Mouse (Mus musculus) liver, embryonic 14.5 days (tissue): ENCODE results near the gene Hectd1. TPM values are rescaled to one million over a fixed set of nuclear protein-coding genes. Genes with fewer than 3 reads are reported as not detected.

ENCODE experiments used
- ATAC-seq: fragments of 200-750 bp; cut with Nextera tagmentation; 2 replicates; pipeline ENCODE4 v1.8.0; 2017; ENCODE audit warnings: moderate number of reproducible peaks, mild to moderate bottlenecking, moderate library complexity; ENCODE audit not compliant: insufficient read depth
- DNase-seq, 3 experiments: peaks; one replicate each; pipeline ENCODE4 v3.0.0-alpha.2; 2012 to 2013; ENCODE audit warnings: low read depth in 3 of 3, low spot score in 3 of 3
- H3K27ac ChIP-seq: fragments of 300-500 bp; sonication (generic); 2 replicates; pipeline ENCODE4 v1.5.1; 2014; ENCODE audit warnings: moderate library complexity, mild to moderate bottlenecking, control low read depth, inconsistent platforms
- H3K27me3 ChIP-seq: fragments of 300-500 bp; sonication (generic); 2 replicates; pipeline ENCODE4 v1.6.1; 2014; ENCODE audit warnings: mild to moderate bottlenecking, low read length, moderate library complexity; ENCODE audit not compliant: control insufficient read depth, insufficient read depth
- H3K36me3 ChIP-seq: fragments of 300-500 bp; sonication (generic); replicated peaks from 2 replicates; pipeline ENCODE4 v1.6.1; 2014; ENCODE audit warnings: low read depth; ENCODE audit not compliant: control insufficient read depth, insufficient read depth
- H3K4me1 ChIP-seq, 2 experiments: fragments of 200-500 bp in 1 of 2; fragments of 300-500 bp in 1 of 2; sonication (generic) in 1 of 2; replicated peaks; 2 replicates each; pipeline ENCODE4 v1.6.1; 2012 to 2014; ENCODE audit warnings: antibody characterized with exemption in 1 of 2, inconsistent platforms in 1 of 2, low read length in 1 of 2; ENCODE audit not compliant: control insufficient read depth in 2 of 2, insufficient read depth in 2 of 2
- H3K4me2 ChIP-seq: fragments of 300-500 bp; sonication (generic); 2 replicates; pipeline ENCODE4 v1.6.1; 2014; ENCODE audit warnings: low read depth, mild to moderate bottlenecking, control low read depth, moderate library complexity
- H3K4me3 ChIP-seq, 2 experiments: fragments of 200-500 bp in 1 of 2; fragments of 300-500 bp in 1 of 2; sonication (generic) in 1 of 2; 2 replicates each; pipeline ENCODE4 v1.5.1; 2012 to 2014; ENCODE audit warnings: low read depth in 2 of 2, low read length in 2 of 2, mild to moderate bottlenecking in 2 of 2, control low read depth in 1 of 2, inconsistent platforms in 1 of 2, moderate library complexity in 1 of 2; ENCODE audit not compliant: insufficient read depth in 1 of 2
- H3K9ac ChIP-seq: fragments of 300-500 bp; sonication (generic); replicated peaks from 2 replicates; pipeline ENCODE4 v1.6.1; 2014; ENCODE audit warnings: mild to moderate bottlenecking, control low read depth, moderate library complexity
- H3K9me3 ChIP-seq: fragments of 300-500 bp; sonication (generic); 2 replicates; pipeline ENCODE4 v1.6.1; 2016; ENCODE audit warnings: low read length, mixed read lengths; ENCODE audit not compliant: control insufficient read depth
- CTCF ChIP-seq: IDR thresholded peaks from 2 replicates; pipeline ENCODE4 v1.5.1; 2016; ENCODE audit warnings: antibody characterized with exemption, low read depth, control low read depth
- EP300 ChIP-seq: IDR thresholded peaks from 2 replicates; pipeline ENCODE4 v1.6.1; 2016; ENCODE audit warnings: antibody characterized with exemption, low read depth
- WGBS: fragments of 180-500 bp; shearing (Covaris S2); extraction: QIAGEN DNeasy Blood & Tissue Kit; methylation state at CpG from one replicate; pipeline ENCODE4 v1.1.7; 2014; ENCODE audit not compliant: insufficient replicate concordance; 5-methylcytosine and 5-hydroxymethylcytosine counted together
- polyA plus RNA-seq, 2 experiments: library from polyadenylated mRNA; depleted of rRNA in 1 of 2; stranded (reverse) in 1 of 2; unstranded in 1 of 2; fragments of >200 nt; fragmentation: Nextera tagmentation in 1 of 2; extraction: Ambion mirVana in 1 of 2; gene quantifications; 2 replicates each; pipeline versions ENCODE4 v1.2.1 to v1.2.3; 2012 to 2014

Gene Hectd1
- polyA plus RNA-seq, 2 experiments, result 22.1 to 22.3 TPM

- Histone ChIP-seq H3K4me3 (no peak overlapping the region), H3K27ac (no peak overlapping the region), H3K4me1 (no peaks in the 10 kb centered on the region), H3K36me3 (no peaks in the 10 kb centered on the region), H3K4me2 (no peak overlapping the region), H3K9ac (no peak overlapping the region), H3K27me3 (no peaks in the 10 kb centered on the region), H3K9me3 (no peaks in the 10 kb centered on the region)
- ATAC-seq (no peak), DNase-seq (no peak)
- TF ChIP-seq EP300 (no peak), CTCF (no peak)
- 86% methylated on average over 9 of the region's 9 CpGs for WGBS
These were observed 99.5 kb downstream of the Hectd1 start for GRCm38 (mm10) chr12:51729827-51730226.

GRCm38 (mm10) chr12:51729058-51729457 is 100.3 kb downstream of the Hectd1 start:
- H3K36me3 ChIP-seq, result no peaks in the 10 kb centered on the region
- no peak overlapping the region for H3K4me2 ChIP-seq
- H3K9me3 ChIP-seq, result no peaks in the 10 kb centered on the region
- H3K9ac ChIP-seq, result no peak overlapping the region
- DNase-seq, result no peak
- no peak for TF ChIP-seq EP300
- no peak for TF ChIP-seq CTCF
- H3K4me3 ChIP-seq, result no peak overlapping the region
- no peaks in the 10 kb centered on the region for H3K4me1 ChIP-seq
- no peak overlapping the region for H3K27ac ChIP-seq
- ATAC-seq, result no peak
- WGBS, result 45% methylated on average over 11 of the region's 11 CpGs
- no peaks in the 10 kb centered on the region for H3K27me3 ChIP-seq

- 70% methylated on average over 8 of the region's 8 CpGs for WGBS
These were observed 107.5 kb downstream of the Hectd1 start for GRCm38 (mm10) chr12:51721836-51722235.

GRCm38 (mm10) chr12:51718617-51719016 is 110.7 kb downstream of the Hectd1 start:
- no peaks in the 10 kb centered on the region for H3K27me3 ChIP-seq
- H3K9me3 ChIP-seq, result no peaks in the 10 kb centered on the region
- no peak overlapping the region for H3K4me3 ChIP-seq
- WGBS, result 71% methylated on average over 6 of the region's 6 CpGs
- ATAC-seq (no peak), DNase-seq (no peak)
- H3K36me3 ChIP-seq, result no peaks in the 10 kb centered on the region
- no peak for TF ChIP-seq EP300
- no peak for TF ChIP-seq CTCF
- no peak overlapping the region for H3K27ac ChIP-seq
- no peak overlapping the region for H3K9ac ChIP-seq
- H3K4me2 ChIP-seq, result no peak overlapping the region
- peaks cover 5 to 7% of the 10 kb centered on the region in 2 experiments for H3K4me1 ChIP-seq

More at GRCm38 (mm10) chr12:51721836-51722235, 107.5 kb downstream of the Hectd1 start:
- Histone ChIP-seq H3K9ac (no peak overlapping the region), H3K27me3 (no peaks in the 10 kb centered on the region), H3K4me3 (no peak overlapping the region), H3K4me1 (peaks cover 5 to 7% of the 10 kb centered on the region in 2 experiments), H3K36me3 (no peaks in the 10 kb centered on the region), H3K4me2 (no peak overlapping the region), H3K27ac (no peak overlapping the region), H3K9me3 (no peaks in the 10 kb centered on the region)
- ATAC-seq, result no peak
- no peak for TF ChIP-seq EP300
- no peak for TF ChIP-seq CTCF
- DNase-seq, result no peak

GRCm38 (mm10) chr12:51712685-51713084 is 116.7 kb downstream of the Hectd1 start:
- H3K4me1 ChIP-seq, result peaks cover 0 to 6% of the 10 kb centered on the region in 2 experiments; a peak in 3 of 4 replicates
- H3K9ac ChIP-seq, result no peak overlapping the region
- WGBS, result 53% methylated on average over 1 of the region's 1 CpGs
- H3K4me2 ChIP-seq, result no peak overlapping the region
- H3K27me3 ChIP-seq, result no peaks in the 10 kb centered on the region
- ATAC-seq (no peak), DNase-seq (no peak)
- no peak overlapping the region for H3K27ac ChIP-seq
- H3K36me3 ChIP-seq, result no peaks in the 10 kb centered on the region
- TF ChIP-seq CTCF (no peak), EP300 (no peak)
- H3K4me3 ChIP-seq, result no peak overlapping the region
- H3K9me3 ChIP-seq, result no peaks in the 10 kb centered on the region
